Mouse (Mus musculus): Measurements from ENCODE around the gene Ptpn13.

The Ptpn13 gene

DNA sequence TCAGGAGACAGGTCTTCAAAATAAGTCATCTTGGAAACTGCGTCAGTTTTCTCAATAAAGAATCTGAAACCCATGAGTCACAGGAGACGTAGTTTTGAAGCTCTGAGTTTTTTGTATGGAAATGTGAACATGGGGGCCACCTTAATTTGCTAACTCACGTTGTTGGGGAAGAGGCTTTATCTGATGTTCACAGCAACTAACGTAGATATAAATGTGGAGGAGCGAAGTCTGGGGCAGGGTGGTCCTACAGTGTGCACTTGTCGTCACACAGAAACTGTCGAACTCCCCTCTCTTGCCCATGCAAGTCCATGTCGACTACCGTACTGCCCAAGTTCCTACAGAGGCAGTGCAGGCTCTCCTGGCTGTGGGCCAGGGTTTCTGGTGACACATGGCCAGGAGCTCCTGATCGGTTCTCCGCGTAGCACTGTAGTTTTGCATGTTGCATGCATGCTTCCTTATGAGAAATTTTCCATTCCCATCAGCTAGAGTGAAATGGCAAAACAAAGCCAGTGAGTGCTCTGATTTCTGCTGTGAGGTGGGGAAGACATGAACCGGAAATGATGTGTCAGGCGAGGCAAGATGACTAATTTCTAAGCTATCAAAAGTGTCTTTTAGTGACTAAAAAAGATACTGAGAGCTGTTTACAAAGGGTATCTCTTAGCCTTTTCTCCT lies 93.9 kb downstream of the Ptpn13 start:
- peak in 1 of 2 experiments; percentile 34 for DNase-seq

DNA sequence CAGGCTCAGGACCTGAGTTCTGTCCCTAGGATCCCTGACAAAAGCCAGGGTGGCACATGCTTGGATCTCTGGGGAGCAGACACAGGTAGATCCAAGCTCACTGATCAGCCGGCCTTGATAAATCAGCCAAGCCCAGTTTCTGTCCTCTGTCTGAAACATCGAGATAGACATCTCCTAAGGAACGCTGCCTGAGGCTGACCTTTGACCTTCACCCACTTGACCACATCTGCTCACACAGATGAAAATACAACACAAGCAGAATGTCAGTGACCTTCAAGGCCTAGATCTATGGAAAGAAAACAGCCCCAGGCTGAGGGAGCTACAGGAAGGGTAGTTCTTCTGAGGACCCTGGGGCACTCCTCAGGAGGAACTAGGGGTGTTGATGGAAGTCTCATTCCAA lies 97.4 kb downstream of the Ptpn13 start:
- no peak for DNase-seq

DNA sequence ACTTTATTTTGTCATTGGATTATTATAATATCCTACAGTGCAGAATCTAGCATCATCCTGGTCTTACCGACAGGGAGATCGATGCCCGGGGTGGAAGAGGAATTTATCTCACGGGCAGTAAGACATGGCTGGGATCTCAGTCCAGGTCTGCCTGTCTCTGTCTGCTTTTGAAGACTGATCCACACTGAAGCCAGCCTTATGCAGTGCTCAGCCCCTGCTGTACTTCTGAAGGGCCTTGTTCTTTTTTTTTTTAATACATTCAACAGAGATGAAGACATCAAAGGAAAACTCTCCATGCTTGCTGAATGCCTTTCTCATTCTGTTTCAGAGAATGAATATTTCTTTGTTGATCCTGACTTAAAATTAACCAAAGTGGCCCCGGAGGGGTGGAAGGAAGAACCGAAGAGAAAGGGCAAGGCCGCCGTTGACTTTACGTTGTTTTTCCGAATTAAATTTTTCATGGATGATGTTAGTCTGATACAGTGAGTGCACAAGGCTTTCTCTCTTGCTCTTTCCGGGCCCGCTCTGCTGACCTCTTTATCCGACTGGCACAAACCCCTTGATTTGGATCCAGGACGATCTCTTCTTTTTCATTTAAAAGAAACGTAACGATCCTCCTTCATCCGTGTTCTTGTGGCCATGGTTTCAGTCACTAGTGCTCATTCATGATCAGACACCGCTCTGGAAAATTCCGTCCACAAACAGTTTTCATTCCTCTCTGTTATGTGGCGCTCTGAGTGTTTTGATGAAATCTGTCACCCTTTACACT lies 101.9 kb downstream of the Ptpn13 start:
- no peak for DNase-seq

DNA sequence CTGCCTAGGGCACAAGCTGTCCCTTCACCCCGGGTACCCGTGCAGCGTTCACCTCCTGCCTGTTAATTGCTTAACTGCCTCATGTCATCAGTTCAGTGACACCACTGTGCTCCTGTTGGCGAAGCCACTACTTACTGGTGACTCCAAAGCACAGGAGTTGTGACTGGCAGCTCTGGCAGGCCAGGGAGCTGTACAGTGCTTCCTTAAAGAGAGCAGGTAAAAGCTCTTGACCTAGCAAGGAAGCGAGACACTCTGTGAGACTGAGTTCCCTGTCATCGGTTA lies 102.4 kb downstream of the Ptpn13 start:
- DNase-seq, result peak; percentile 39 to 52

DNA sequence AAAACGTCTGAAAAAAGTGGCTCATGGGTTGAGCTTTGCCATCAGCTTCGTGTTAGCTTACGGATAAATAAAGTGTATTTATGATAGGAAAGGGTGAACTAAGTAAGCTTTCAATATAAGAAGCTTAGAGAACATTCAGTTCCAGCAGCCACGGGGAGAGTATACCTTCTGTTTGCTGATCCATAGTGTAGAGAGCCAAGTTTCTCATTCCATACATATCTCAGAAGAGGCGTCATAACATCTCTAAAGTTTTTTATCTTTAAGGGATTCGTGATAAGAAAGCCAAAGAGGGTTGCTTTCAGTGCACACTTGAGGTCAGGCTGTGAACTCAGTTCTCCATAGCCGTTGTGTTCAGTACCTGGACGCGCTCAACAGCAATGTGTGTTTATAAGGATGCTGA lies 105.2 kb downstream of the Ptpn13 start:
- no peak for DNase-seq

GRCm38 (mm10) chr5:103532841-103533390 lies 107.9 kb downstream of the Ptpn13 start:
- DNase-seq, result peak; percentile 60 to 69

- DNase-seq, result peak in 1 of 2 experiments; percentile 32
These were observed 109.5 kb downstream of the Ptpn13 start for GRCm38 (mm10) chr5:103534454-103534853.

DNA sequence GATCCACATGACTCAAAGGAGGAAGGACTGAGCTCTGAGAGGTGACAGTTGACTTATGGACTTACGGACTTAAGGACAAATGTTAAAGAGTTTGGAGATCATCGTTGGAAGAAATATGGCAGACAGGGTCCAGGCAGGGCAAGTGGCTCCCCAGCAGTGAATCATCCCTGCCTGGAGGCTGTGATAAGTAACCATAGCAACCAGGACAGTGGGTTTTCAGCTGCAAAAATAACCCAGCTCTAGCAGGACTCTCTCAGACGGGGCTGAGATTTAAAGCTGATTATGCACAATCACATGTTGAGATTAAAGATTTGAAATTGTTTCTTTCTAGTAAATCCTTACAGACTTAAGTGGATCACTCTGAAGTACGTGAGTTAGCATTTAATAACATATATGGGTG lies 112.4 kb downstream of the Ptpn13 start:
- DNase-seq, result no peak

DNA sequence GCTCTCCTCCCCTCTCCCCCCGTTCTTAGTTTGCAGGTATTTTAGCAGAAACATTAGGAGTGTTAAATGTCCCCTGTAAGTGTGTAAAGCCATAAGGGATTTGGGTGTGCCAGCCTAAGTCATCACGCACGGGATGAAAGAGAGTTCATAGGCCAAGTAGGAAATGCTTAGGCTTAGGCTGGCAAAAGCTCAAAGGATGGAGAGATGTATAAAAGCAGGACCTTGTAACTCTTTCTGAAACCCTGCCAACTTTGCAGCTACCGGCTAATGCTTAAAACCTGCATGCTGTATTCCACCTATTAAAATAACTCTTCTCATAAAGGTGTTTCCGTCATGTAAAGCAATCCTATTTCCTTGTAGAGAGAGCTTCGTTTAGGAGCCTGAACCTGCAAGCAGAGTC lies 115.6 kb downstream of the Ptpn13 start:
- no peak for DNase-seq

- DNase-seq, result no peak
These were observed 116.1 kb downstream of the Ptpn13 start for GRCm38 (mm10) chr5:103541136-103541535.

DNA sequence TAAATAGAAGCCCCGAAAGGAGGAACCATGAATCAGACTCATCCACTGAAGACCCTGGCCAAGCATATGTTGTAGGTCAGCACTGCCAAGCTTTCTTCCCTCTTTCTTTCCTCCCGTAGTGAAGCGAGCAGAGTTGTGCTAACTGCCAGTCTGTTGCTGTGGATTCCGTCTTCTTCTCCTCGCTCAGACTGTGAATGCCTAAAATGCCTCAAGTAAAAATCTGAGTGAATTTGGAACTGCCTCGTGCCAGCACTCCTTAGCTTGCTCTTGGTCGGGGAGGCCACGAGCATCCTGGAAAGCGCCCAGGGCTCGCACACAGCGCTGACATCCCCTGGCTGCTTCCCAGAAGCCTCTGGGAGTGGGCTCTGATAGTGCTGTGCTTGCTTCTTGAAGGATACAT lies 116.5 kb downstream of the Ptpn13 start:
- DNase-seq, result no peak

DNA sequence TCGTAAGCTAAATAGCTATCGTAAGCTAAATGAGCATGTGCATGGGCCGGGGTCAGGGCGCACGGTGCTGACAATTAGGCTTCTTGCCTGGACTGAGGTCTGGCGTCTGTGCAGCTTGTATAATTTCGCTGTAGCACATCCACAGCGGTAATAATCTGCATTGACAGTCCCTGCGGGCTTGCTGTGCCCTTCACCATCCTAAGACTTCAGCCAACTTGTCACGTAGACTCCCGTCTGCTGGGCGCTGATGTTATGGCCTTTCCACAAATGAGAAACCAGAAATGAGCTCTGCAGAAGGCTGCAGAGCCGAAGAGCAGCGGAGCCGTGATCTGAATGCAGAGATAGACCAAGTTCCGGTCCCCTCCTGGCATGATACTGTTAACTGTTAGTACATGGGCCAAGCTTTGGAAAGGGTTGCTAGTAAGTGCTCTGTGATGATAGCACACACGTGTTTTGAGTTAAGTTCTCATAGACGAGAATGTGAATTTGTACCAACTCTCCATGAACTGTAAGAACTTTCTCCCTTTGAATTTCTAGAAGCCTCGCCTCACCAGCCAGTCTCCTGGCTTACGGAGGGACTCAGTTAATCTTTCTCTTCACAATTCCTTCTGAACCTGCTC lies 120.5 kb downstream of the Ptpn13 start:
- no peak for DNase-seq

DNA sequence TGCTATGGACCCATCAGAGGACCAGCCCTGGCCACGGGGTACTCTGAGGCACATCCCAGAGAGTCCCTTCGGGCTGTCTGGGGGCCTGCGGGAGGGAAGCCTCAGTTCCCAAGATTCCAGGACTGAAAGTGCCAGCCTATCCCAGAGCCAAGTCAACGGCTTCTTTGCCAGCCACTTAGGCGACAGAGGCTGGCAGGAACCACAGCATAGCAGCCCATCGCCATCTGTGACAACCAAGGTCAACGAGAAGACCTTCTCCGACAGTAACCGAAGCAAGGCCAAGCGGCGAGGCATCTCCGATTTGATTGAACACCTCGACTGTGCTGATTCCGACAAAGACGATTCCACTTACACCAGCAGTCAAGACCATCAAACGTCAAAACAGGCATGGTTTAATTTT lies 129.8 kb downstream of the Ptpn13 start:
- DNase-seq, result no peak

DNA sequence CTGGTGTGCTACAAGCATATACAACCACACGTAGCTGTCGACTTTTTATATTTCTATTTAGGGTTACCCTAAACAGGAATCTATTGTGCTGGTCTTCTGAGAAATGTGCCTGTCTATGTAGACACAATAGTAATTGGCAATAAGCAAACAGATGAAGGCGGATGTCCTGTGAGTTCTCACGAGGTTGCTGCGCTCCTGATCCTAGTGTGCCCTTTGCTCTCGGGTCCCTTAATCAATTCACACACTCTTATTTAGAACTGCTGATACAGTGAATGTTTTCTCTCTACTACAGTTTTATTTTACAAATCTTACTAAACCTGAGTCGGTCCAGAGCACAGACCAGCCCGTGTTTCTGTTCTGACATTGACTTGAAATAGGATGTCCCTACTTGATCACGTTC lies 135.6 kb downstream of the Ptpn13 start:
- peak; percentile 54 to 56 for DNase-seq

DNA sequence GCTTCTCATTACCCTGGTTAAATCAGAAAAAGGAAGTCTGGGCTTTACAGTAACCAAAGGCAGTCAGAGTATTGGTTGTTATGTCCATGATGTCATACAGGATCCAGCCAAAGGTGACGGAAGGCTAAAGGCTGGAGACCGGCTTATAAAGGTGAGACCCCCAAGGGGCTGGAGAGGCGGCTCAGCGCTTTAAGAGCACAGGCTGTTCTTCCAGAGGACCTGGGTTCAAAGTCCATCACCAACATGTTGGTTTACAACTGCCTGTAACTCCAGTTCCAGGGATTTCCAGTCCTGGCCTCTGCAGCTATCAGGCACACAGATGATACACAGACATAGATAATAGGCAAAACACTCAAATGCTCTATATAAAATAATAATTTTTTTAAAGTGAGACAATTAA lies 143.0 kb downstream of the Ptpn13 start:
- peak in 1 of 2 experiments; percentile 19 for DNase-seq

- DNase-seq, result no peak
These were observed 144.5 kb downstream of the Ptpn13 start for GRCm38 (mm10) chr5:103569446-103569845.

GRCm38 (mm10) chr5:103579680-103580420 lies 154.9 kb downstream of the Ptpn13 start:
- DNase-seq, result no peak

- no peak for DNase-seq
These were observed 162.2 kb downstream of the Ptpn13 start for GRCm38 (mm10) chr5:103587219-103587618.

DNA sequence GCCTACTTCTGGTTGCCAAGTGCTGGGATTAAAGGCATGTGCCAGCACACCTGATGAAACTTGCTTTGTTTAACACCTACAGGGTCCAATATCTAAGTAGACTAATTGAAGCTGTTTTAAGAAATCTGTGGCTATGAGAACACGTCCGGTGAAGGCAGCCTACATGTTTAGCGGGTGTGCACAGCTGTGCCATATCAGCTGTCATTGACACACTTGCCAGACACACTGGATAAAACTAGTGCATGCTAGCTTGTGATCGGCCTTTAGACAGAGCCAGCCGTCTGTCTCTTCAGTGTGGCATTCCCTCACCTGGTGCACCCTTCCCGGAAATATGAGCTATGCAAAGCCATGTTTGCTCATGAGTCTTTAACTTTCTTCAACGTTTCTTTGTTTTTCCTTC lies 166.9 kb downstream of the Ptpn13 start:
- no peak for DNase-seq

GRCm38 (mm10) chr5:103592706-103593105 lies 167.7 kb downstream of the Ptpn13 start:
- DNase-seq, result no peak

GRCm38 (mm10) chr5:103593575-103593974 lies 168.6 kb downstream of the Ptpn13 start:
- no peak for DNase-seq

DNA sequence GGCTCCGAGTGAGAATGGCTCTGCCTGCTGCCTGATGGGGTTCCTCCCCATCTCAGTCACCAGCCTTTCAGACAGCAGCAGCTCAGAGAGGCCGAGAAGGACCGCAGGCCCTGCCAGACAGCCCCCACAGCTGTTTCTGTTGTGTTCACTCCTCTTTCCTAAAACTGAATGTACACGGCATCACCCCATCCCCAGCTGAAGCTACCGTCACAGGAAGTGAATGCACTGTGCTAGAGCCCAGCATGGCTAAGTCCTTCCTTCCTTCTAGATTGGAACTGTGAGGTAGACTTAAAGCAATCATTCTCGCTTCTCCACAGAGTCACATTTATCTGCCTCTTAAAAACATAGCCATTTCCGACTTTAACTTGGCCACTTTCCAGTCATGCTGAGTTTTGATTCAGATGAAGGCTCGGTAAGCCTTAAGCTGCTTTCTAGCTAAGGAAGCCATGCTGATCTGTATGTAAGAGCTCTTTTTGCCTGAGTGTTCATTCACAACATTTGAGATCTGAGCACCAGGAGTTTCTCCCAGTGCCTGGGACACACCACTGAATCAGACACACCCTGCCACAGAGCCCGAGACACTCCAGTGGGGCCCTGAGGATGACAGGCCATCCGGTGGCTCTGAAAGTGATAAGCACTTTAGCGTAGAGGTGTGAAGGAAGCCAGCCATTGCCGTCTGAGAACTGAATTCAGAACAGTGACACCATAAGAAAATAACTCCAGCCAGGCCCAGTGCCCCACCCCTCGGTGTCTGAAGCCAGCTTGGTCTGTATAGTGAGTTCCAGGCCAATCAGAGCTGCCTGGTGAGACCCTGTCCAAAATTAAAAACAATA lies 170.6 kb downstream of the Ptpn13 start:
- no peak for DNase-seq
